Mouse (Mus musculus) C2C12 (cell line): ENCODE results near the gene Fosb.

Experiments used
- CTCF ChIP-seq: IDR thresholded peaks from one replicate; pipeline ENCODE4 v1.5.1; 2011; ENCODE audit not compliant: control insufficient read depth, insufficient read depth, insufficient read length
- MYOG ChIP-seq: IDR thresholded peaks from one replicate; pipeline ENCODE4 v1.6.1; 2011; ENCODE audit not compliant: control insufficient read depth, insufficient read length; ENCODE audit errors: extremely low read depth

- TF ChIP-seq MYOG (no peak), CTCF (no peak)
Observed at GRCm38 (mm10) chr7:19337122-19337521, 27.3 kb upstream of the Fosb start.
